Mouse (Mus musculus) liver, embryonic 16.5 days (tissue): ENCODE measurements around the gene Stim1. TPM values are rescaled to one million over a fixed set of nuclear protein-coding genes. Genes with fewer than 3 reads are reported as not detected.

Source experiments
- ATAC-seq: fragments of 200-750 bp; cut with Nextera tagmentation; 2 replicates; pipeline ENCODE4 v1.8.0; 2017; ENCODE audit warnings: low read depth, mild to moderate bottlenecking, moderate number of reproducible peaks, moderate library complexity
- H3K27ac ChIP-seq: fragments of 300-500 bp; sonication (generic); 2 replicates; pipeline ENCODE4 v1.5.1; 2014; ENCODE audit warnings: mild to moderate bottlenecking, low read length
- H3K27me3 ChIP-seq: fragments of 300-500 bp; sonication (generic); 2 replicates; pipeline ENCODE4 v1.6.1; 2014; ENCODE audit warnings: low read depth, low read length, mixed read lengths; ENCODE audit not compliant: control insufficient read depth, insufficient read depth
- H3K36me3 ChIP-seq: fragments of 300-500 bp; sonication (generic); 2 replicates; pipeline ENCODE4 v1.6.1; 2014; ENCODE audit warnings: mild to moderate bottlenecking; ENCODE audit not compliant: control insufficient read depth, insufficient read depth
- H3K4me1 ChIP-seq: fragments of 300-500 bp; sonication (generic); 2 replicates; pipeline ENCODE4 v1.6.1; 2014; ENCODE audit warnings: low read depth, low read length, mixed read lengths; ENCODE audit not compliant: control insufficient read depth
- H3K4me2 ChIP-seq: fragments of 300-500 bp; sonication (generic); 2 replicates; pipeline ENCODE4 v1.6.1; 2014; ENCODE audit warnings: low read depth, low read length, mixed read lengths
- H3K4me3 ChIP-seq: fragments of 300-500 bp; sonication (generic); 2 replicates; pipeline ENCODE4 v1.5.1; 2014; ENCODE audit warnings: low read depth, mild to moderate bottlenecking, low read length
- H3K9ac ChIP-seq: fragments of 300-500 bp; sonication (generic); 2 replicates; pipeline ENCODE4 v1.6.1; 2014; ENCODE audit warnings: low read depth, low read length
- H3K9me3 ChIP-seq: fragments of 300-500 bp; sonication (generic); replicated peaks from 2 replicates; pipeline ENCODE4 v1.6.1; 2016; ENCODE audit warnings: low read length; ENCODE audit not compliant: control insufficient read depth
- whole genome bisulfite sequencing: fragments of 180-500 bp; shearing (Covaris S2); extraction: QIAGEN DNeasy Blood & Tissue Kit; methylation state at CpG from one replicate; pipeline ENCODE4 v1.1.7; 2014; ENCODE audit not compliant: insufficient replicate concordance; 5-methylcytosine and 5-hydroxymethylcytosine counted together
- polyA plus RNA-seq: library from polyadenylated mRNA; unstranded; fragments of >200 nt; fragmentation: Nextera tagmentation; extraction: Ambion mirVana; gene quantifications from 2 replicates; pipeline ENCODE4 v1.2.1, GENCODE M21; 2015

Gene Stim1
- polyA plus RNA-seq, 1 experiment from 2014 or later = 16.2 TPM

DNA sequence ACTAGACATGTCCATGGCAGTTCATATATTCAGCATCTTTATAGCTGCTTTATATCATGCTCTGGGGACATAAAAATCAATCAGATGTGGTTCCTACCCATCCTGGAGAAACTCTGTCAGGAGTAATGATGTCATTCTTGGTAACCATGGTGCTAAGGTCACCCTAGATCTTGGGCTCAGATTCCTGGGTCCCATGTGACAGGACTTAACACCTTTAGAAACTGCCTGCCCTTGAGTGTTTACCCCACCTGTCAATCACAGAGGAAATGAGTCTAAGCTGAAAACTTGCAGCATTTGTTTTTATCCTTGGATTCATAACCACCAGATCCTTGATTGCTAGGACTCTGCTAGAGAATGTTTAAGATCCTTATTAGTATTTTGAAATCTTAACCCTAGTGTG lies 58.7 kb downstream of the Stim1 start:
- no peak for ATAC-seq
- Histone ChIP-seq H3K4me3 (no peak overlapping the region), H3K4me1 (no peaks in the 10 kb centered on the region), H3K9ac (no peak overlapping the region), H3K9me3 (no peaks in the 10 kb centered on the region), H3K36me3 (no peaks in the 10 kb centered on the region), H3K27ac (no peak overlapping the region), H3K4me2 (no peak overlapping the region), H3K27me3 (no peaks in the 10 kb centered on the region)

DNA sequence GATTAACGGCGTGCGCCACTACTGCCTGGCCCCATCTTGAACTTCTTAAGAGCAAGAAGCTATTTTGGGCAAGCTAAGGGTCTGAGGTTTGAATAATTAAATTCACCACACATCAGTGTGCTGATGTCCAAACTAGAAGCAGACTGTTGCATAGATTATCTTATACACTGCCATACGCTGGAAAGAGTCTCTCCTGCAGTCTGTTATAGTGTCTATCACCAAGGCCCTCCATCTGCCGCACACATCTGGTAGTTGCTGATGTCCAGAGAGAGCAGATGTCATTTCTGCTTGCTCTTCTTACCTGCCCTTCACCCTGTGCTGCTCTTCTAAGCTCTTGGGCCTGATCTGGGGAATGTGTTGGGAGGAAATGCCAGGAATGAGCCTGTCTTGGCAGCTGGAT lies 62.7 kb downstream of the Stim1 start:
- ATAC-seq = no peak
- H3K4me2 ChIP-seq = no peak overlapping the region
- H3K9me3 ChIP-seq = no peaks in the 10 kb centered on the region
- H3K36me3 ChIP-seq = no peaks in the 10 kb centered on the region
- no peak overlapping the region for H3K9ac ChIP-seq
- no peaks in the 10 kb centered on the region for H3K4me1 ChIP-seq
- WGBS = 67% methylated on average over 5 of the region's 5 CpGs
- H3K27ac ChIP-seq = no peak overlapping the region
- no peak overlapping the region for H3K4me3 ChIP-seq
- H3K27me3 ChIP-seq = no peaks in the 10 kb centered on the region

DNA sequence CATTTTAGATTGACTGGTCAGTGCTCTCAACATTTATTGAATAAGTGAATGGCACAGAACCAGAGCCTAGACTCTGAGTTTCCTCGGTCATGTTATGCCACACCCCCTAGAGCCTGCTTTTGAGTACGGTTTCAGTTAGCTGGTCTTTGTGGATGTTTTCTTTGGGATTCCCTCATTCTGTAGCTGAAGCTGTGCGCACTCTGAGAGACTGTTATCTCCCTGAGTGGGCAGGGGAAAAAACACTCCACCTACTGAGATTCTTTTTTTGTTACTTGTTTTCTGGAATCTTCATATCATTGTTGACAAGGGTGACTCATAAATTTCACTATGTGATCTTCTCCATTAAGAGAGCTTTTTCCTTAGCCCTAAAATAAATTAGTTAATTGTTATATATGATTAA lies 63.9 kb downstream of the Stim1 start:
- Histone ChIP-seq H3K27me3 (no peaks in the 10 kb centered on the region), H3K9me3 (no peaks in the 10 kb centered on the region), H3K4me3 (no peak overlapping the region), H3K9ac (no peak overlapping the region), H3K36me3 (no peaks in the 10 kb centered on the region), H3K27ac (no peak overlapping the region), H3K4me2 (no peak overlapping the region), H3K4me1 (no peaks in the 10 kb centered on the region)
- no peak for ATAC-seq
- 52% methylated on average over 3 of the region's 3 CpGs for WGBS

DNA sequence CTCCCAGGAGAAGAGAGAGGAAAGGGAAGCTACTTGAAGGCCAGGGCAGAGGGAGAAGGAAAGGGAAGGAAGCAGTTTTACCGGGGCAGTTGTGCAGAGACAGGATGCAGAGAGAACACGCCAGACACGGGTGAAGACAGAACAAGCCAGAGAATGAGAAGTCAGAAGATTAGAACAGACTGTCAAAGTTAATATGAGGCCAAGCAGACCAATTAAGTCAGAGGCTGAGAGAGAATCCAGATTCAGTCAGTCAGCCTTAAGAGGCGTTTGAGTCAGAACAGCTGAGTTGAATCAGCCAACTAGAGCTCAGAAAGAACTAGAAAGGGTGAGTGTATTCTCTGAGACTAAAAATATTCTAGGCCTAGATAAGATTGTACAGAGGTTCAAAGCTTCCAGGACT lies 66.1 kb downstream of the Stim1 start:
- 21% methylated on average over 4 of the region's 4 CpGs for WGBS
- ATAC-seq = no peak
- no peaks in the 10 kb centered on the region for H3K36me3 ChIP-seq

DNA sequence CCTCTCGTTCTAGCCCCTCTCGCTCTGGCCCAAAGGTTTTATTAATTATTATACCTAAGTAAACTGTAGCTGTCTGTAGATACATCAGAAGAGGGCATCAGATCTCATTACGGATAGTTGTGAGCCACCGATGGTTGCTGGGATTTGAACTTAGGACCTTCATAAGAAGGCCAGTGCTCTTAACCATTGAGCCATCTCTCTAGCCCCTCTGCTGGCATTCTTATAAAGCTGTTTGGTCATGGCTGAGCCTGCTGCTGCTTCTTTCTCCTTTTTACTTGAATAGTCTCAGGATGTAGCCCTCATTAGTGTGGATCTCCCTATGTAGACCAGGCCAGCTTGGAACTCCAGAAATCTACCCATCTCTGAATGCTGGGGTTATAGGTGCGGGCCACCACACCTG lies 69.7 kb downstream of the Stim1 start:
- Histone ChIP-seq H3K9me3 (no peaks in the 10 kb centered on the region), H3K9ac (no peak overlapping the region), H3K4me1 (peaks cover 2% of the 10 kb centered on the region), H3K27ac (no peak overlapping the region), H3K4me3 (no peak overlapping the region), H3K4me2 (no peak overlapping the region), H3K36me3 (no peaks in the 10 kb centered on the region), H3K27me3 (no peaks in the 10 kb centered on the region)
- WGBS = 83% methylated on average over 5 of the region's 5 CpGs
- ATAC-seq = no peak

More for the DNA sequence above, 66.1 kb downstream of the Stim1 start:
- H3K9me3 ChIP-seq = no peaks in the 10 kb centered on the region
- no peaks in the 10 kb centered on the region for H3K27me3 ChIP-seq
- H3K9ac ChIP-seq = no peak overlapping the region
- H3K27ac ChIP-seq = peak overlapping the region; percentile 29; the same call in 1 of the 2 replicates
- peaks cover 2% of the 10 kb centered on the region for H3K4me1 ChIP-seq
- H3K4me3 ChIP-seq = no peak overlapping the region
- H3K4me2 ChIP-seq = no peak overlapping the region

DNA sequence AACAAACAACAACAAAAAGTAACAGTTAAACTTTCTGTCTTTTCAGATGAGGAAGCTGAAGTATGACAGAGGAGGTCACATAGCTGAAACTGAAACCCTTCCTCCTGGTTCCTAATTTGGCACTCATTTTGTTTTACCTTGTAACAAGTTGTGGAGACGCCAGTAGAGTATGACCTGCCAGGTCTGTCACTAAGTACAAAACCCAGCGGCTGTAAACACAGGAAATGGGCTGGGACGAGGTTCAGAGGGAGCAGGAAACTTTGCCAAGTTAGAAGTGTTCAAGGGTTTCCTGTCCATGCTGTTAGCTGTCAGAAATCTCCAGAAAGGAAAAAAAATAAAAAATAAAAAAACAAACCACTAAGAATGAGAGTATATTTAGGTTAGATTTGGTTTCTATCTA lies 70.3 kb downstream of the Stim1 start:
- H3K9me3 ChIP-seq = no peaks in the 10 kb centered on the region
- peaks cover 2% of the 10 kb centered on the region for H3K4me1 ChIP-seq
- 0 out of 2 replicates have a peak overlapping the region, but pooled peaks have one; percentile 37 for H3K27ac ChIP-seq
- no peak overlapping the region for H3K4me3 ChIP-seq
- ATAC-seq = peak; percentile 54; the same call in 1 of the 2 replicates
- H3K27me3 ChIP-seq = no peaks in the 10 kb centered on the region
- H3K4me2 ChIP-seq = 0 out of 2 replicates have a peak overlapping the region, but pooled peaks have one; percentile 13
- WGBS = 11% methylated on average over 3 of the region's 3 CpGs
- no peaks in the 10 kb centered on the region for H3K36me3 ChIP-seq
- no peak overlapping the region for H3K9ac ChIP-seq

DNA sequence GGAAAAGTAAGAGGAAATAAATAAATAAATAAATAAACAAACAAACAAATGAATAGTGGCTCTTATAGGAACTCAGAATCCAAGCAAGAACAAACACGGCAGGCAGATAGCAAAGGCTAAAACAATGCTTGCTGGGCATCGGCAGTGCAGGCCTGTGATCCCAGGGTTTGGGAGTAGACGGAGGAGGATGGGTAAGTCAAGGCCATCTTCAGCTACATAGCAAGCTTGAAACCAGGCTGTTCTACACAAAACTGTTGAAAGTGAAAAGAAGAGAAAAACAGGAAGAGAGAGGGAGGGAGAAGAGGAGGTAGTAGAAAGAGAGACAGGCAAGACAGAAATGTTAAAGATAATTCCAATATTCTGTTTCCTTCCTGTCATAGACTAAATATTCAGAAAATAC lies 71.3 kb downstream of the Stim1 start:
- Histone ChIP-seq H3K9me3 (no peaks in the 10 kb centered on the region), H3K4me2 (no peak overlapping the region), H3K4me3 (no peak overlapping the region), H3K4me1 (peaks cover 2% of the 10 kb centered on the region), H3K9ac (no peak overlapping the region), H3K36me3 (no peaks in the 10 kb centered on the region), H3K27ac (no peak overlapping the region), H3K27me3 (no peaks in the 10 kb centered on the region)
- WGBS = 66% methylated on average over 3 of the region's 3 CpGs
- no peak for ATAC-seq

DNA sequence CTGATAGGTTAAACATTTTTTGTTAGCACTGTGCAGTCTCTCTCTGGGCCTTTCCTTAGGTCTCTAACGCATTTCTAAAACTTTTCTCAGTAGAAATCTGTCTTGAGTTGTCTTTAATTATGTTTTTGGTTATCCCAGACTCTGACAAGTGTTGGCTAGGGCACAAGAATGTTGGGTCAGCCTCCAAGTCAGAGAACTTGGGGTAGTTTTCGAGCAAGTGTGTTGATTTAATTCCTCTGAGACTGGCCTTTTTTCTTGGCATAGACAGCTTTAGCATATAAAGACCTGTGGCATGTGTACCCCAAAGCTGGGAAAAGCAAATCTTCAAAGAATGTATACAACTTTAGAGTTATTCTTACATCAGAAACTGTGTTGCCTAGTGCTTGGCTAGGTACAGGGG lies 78.3 kb downstream of the Stim1 start:
- Histone ChIP-seq H3K4me3 (no peak overlapping the region), H3K36me3 (no peaks in the 10 kb centered on the region), H3K4me2 (no peak overlapping the region), H3K9ac (no peak overlapping the region), H3K27ac (no peak overlapping the region), H3K27me3 (no peaks in the 10 kb centered on the region), H3K4me1 (no peaks in the 10 kb centered on the region; the same call in 1 of the 2 replicates), H3K9me3 (no peaks in the 10 kb centered on the region)
- no peak for ATAC-seq
- WGBS = 56% methylated on average over 2 of the region's 2 CpGs

DNA sequence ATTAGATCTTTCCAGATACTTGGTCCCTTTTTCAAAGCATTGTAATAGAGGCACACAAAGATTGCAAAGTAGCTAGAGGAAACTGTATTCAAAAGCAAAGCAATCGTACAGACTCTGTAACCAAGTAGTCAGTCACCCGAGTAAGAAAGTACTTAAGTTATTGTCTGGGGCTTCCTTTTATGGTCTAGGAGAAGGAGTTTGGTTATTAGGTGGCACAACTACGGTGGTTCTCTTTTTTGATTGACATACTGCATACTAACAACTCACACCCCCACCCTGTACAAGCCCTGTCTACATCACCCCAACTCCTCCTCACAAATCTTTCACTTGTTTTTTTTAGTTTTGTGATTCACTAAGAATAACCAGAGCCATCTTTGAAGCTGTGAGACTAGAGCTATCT lies 79.7 kb downstream of the Stim1 start:
- H3K4me2 ChIP-seq = no peak overlapping the region
- no peak for ATAC-seq
- 43% methylated on average over 3 of the region's 3 CpGs for WGBS
- no peak overlapping the region for H3K27ac ChIP-seq
- no peak overlapping the region for H3K9ac ChIP-seq
- H3K27me3 ChIP-seq = no peaks in the 10 kb centered on the region
- no peaks in the 10 kb centered on the region for H3K36me3 ChIP-seq
- H3K4me3 ChIP-seq = no peak overlapping the region
- H3K4me1 ChIP-seq = no peaks in the 10 kb centered on the region; the same call in 1 of the 2 replicates
- H3K9me3 ChIP-seq = no peaks in the 10 kb centered on the region
